Mouse (Mus musculus): Measurements from ENCODE around the gene Tnr. TPM values are rescaled to one million over a fixed set of nuclear protein-coding genes. Genes with fewer than 3 reads are reported as not detected.

Gene Tnr
- total and polyA plus RNA-seq, 3 experiments, result 0.01 TPM; not detected in 2

GRCm38 (mm10) chr1:159493720-159494499 is 29.7 kb upstream of the Tnr start:
- no peak for TF ChIP-seq RAD21 (IDR thresholded peaks at IDR 0.05; ENCODE audit: low read depth, low read length)
- TF ChIP-seq ELF1 (IDR thresholded peaks at IDR 0.05; ENCODE audit: low read depth, low read length), result no peak
- no peak for TF ChIP-seq ZMIZ1 (IDR thresholded peaks at IDR 0.05; ENCODE audit: low read depth, low read length)
- no peak for TF ChIP-seq CTCF (IDR thresholded peaks at IDR 0.05 in 2 of 3, conservative IDR thresholded peaks at IDR 0.05 in 1 of 3; ENCODE audit: control insufficient read depth in 1 of 3, insufficient read depth in 1 of 3, low read depth in 2 of 3, low read length in 3 of 3, poor library complexity in 1 of 3, severe bottlenecking in 1 of 3)
- TF ChIP-seq TAL1 (IDR thresholded peaks at IDR 0.05; ENCODE audit: low read length), result no peak
- TF ChIP-seq SMC3 (IDR thresholded peaks at IDR 0.05; ENCODE audit: low read depth, low read length), result no peak
- TF ChIP-seq KAT2A (conservative IDR thresholded peaks at IDR 0.05; ENCODE audit: low read depth, low read length), result no peak
- TF ChIP-seq POLR2A (IDR thresholded peaks at IDR 0.05; ENCODE audit: control insufficient read depth in 1 of 2, insufficient read depth in 1 of 2, low read depth in 1 of 2, low read length in 2 of 2, poor library complexity in 1 of 2), result no peak
- TF ChIP-seq USF1 (IDR thresholded peaks at IDR 0.05; ENCODE audit: low read depth, low read length), result no peak
- TF ChIP-seq JUND (IDR thresholded peaks at IDR 0.05; ENCODE audit: low read depth, low read length), result no peak
- TF ChIP-seq POLR2AphosphoS5 (IDR thresholded peaks at IDR 0.05; ENCODE audit: borderline replicate concordance, low read depth, low read length), result no peak
- no peak for TF ChIP-seq MAZ (IDR thresholded peaks at IDR 0.05; ENCODE audit: low read depth, low read length)
- no peak for TF ChIP-seq E2F4 (IDR thresholded peaks at IDR 0.05; ENCODE audit: borderline replicate concordance, low read depth, low read length)
- no peak for TF ChIP-seq SIN3A (IDR thresholded peaks at IDR 0.05; ENCODE audit: low read length)
- TF ChIP-seq CHD1 (IDR thresholded peaks at IDR 0.05; ENCODE audit: low read depth, low read length), result no peak
- TF ChIP-seq UBTF (IDR thresholded peaks at IDR 0.05; ENCODE audit: borderline replicate concordance, insufficient read depth, low read depth, low read length), result no peak
- no peak for TF ChIP-seq USF2 (IDR thresholded peaks at IDR 0.05; ENCODE audit: borderline replicate concordance in 1 of 2, insufficient read depth in 1 of 2, low read depth in 1 of 2, low read length in 2 of 2)
- no peak for TF ChIP-seq BHLHE40 (IDR thresholded peaks at IDR 0.05; ENCODE audit: borderline replicate concordance, low read depth, low read length)
- no peak for DNase-seq (ENCODE audit: low read depth, low spot score)
- no peak overlapping the region for H3K4me3 ChIP-seq (ENCODE audit: control insufficient read depth in 1 of 2, insufficient read depth in 1 of 2, low read depth in 2 of 2, low read length in 2 of 2)
- no peaks in the 10 kb centered on the region for H3K9me3 ChIP-seq (replicated peaks; ENCODE audit: insufficient read depth, low read length)
- H3K9ac ChIP-seq (ENCODE audit: control insufficient read depth, low read depth, low read length, poor library complexity, severe bottlenecking), result no peak overlapping the region
- H3K27me3 ChIP-seq (ENCODE audit: control insufficient read depth in 1 of 2, insufficient read depth in 2 of 2, low read length in 2 of 2), result no peaks in the 10 kb centered on the region
- no peaks in the 10 kb centered on the region for H3K36me3 ChIP-seq (ENCODE audit: control insufficient read depth in 1 of 2, insufficient read depth in 2 of 2, low read length in 2 of 2)
- H3K79me2 ChIP-seq (ENCODE audit: control insufficient read depth, insufficient read depth, low read length, poor library complexity), result no peaks in the 10 kb centered on the region
- no peak overlapping the region for H3K27ac ChIP-seq (ENCODE audit: control insufficient read depth, low read depth, low read length)
- no peaks in the 10 kb centered on the region for H3K4me1 ChIP-seq (ENCODE audit: control insufficient read depth in 1 of 2, insufficient read depth in 2 of 2, low read length in 2 of 2)

DNA sequence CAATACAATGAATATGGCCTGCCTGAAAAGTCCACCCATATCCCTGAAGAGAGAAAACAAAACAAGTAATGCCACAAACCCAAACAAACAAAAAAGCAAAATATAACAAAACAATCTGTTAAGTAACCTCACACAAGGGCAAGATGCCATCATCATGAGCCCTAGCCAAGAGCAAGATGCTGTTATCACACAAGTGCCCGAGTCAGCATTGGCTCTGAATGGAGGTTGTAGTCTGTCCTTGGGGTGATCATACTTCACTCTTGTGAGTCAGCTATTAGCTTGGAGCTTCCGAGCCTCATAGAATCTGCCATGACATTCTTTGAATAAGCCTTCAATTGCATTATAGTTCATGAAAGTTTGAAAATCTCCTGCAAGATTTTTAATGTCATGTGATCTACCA is 25.3 kb upstream of the Tnr start:
- Histone ChIP-seq H3K4me3 (ENCODE audit: control insufficient read depth in 1 of 2, insufficient read depth in 1 of 2, low read depth in 2 of 2, low read length in 2 of 2) (no peak overlapping the region), H3K9ac (ENCODE audit: control insufficient read depth, low read depth, low read length, poor library complexity, severe bottlenecking) (no peak overlapping the region), H3K27me3 (ENCODE audit: control insufficient read depth in 1 of 2, insufficient read depth in 2 of 2, low read length in 2 of 2) (no peaks in the 10 kb centered on the region), H3K27ac (ENCODE audit: control insufficient read depth, low read depth, low read length) (no peak overlapping the region), H3K9me3 (replicated peaks; ENCODE audit: insufficient read depth, low read length) (no peaks in the 10 kb centered on the region), H3K4me1 (ENCODE audit: control insufficient read depth in 1 of 2, insufficient read depth in 2 of 2, low read length in 2 of 2) (no peaks in the 10 kb centered on the region), H3K79me2 (ENCODE audit: control insufficient read depth, insufficient read depth, low read length, poor library complexity) (no peaks in the 10 kb centered on the region), H3K36me3 (ENCODE audit: control insufficient read depth in 1 of 2, insufficient read depth in 2 of 2, low read length in 2 of 2) (no peaks in the 10 kb centered on the region)
- no peak for TF ChIP-seq CHD2 (IDR thresholded peaks at IDR 0.05; ENCODE audit: low read length)
- no peak for TF ChIP-seq GATA1 (IDR thresholded peaks at IDR 0.05; ENCODE audit: low read depth, low read length)
- TF ChIP-seq ZKSCAN1 (IDR thresholded peaks at IDR 0.05; ENCODE audit: low read depth, low read length), result no peak
- no peak for TF ChIP-seq CHD1 (IDR thresholded peaks at IDR 0.05; ENCODE audit: low read depth, low read length)
- no peak for TF ChIP-seq USF1 (IDR thresholded peaks at IDR 0.05; ENCODE audit: low read depth, low read length)
- TF ChIP-seq ZC3H11A (IDR thresholded peaks at IDR 0.05; ENCODE audit: low read depth, low read length), result no peak
- no peak for TF ChIP-seq SIN3A (IDR thresholded peaks at IDR 0.05; ENCODE audit: low read length)
- no peak for TF ChIP-seq MYB (IDR thresholded peaks at IDR 0.05; ENCODE audit: low read depth, low read length)
- no peak for TF ChIP-seq GABPA (IDR thresholded peaks at IDR 0.05; ENCODE audit: low read depth, low read length)
- TF ChIP-seq CTCF (IDR thresholded peaks at IDR 0.05 in 2 of 3, conservative IDR thresholded peaks at IDR 0.05 in 1 of 3; ENCODE audit: control insufficient read depth in 1 of 3, insufficient read depth in 1 of 3, low read depth in 2 of 3, low read length in 3 of 3, poor library complexity in 1 of 3, severe bottlenecking in 1 of 3), result no peak
- no peak for TF ChIP-seq EP300 (IDR thresholded peaks at IDR 0.05; ENCODE audit: low read depth in 1 of 2, low read length in 2 of 2)
- TF ChIP-seq RAD21 (IDR thresholded peaks at IDR 0.05; ENCODE audit: low read depth, low read length), result no peak
- TF ChIP-seq TAL1 (IDR thresholded peaks at IDR 0.05; ENCODE audit: low read length), result no peak
- no peak for TF ChIP-seq MXI1 (IDR thresholded peaks at IDR 0.05; ENCODE audit: low read depth, low read length)
- TF ChIP-seq NELFE (IDR thresholded peaks at IDR 0.05; ENCODE audit: low read depth, low read length), result no peak
- no peak for TF ChIP-seq ETS1 (IDR thresholded peaks at IDR 0.05; ENCODE audit: low read depth, low read length)
- TF ChIP-seq JUND (IDR thresholded peaks at IDR 0.05; ENCODE audit: low read depth, low read length), result no peak
- no peak for DNase-seq (ENCODE audit: low read depth, low spot score)
